Mouse (Mus musculus): ENCODE data around the gene Cdk15. TPM values are rescaled to one million over a fixed set of nuclear protein-coding genes. Genes with fewer than 3 reads are reported as not detected.

The Cdk15 gene
- total RNA-seq (2014; rRNA removed) (0.14 TPM in 1 of 2 replicates, not detected in the other), polyA plus RNA-seq (2015; fragmentation: Nextera tagmentation; extraction: Ambion mirVana) (0.62 and 1.0 TPM in 2 replicates)

DNA sequence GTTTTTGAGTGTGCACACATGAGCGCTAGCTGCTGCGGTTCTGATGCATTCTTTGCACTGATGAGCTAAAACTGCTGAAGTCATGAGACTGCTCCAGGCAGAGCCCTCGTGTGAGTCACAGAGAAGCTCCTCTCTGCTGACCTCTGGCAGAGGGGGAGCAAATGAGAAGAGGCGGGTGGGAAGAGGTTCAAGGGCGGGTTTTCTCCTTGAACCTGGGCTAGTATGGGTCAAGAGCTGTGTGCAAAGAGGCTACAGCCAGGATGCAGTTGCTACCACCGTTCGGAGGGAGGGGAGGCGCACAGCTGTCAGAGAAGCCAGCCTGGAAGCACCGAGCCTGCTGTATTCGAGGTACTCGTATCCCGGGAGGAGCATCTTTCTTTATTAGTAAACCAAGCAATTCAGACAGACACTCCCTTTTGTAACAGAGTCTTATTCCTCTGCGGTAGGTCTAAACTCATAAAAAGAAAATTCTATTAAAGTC, at the start of gene Cdk15:
Gene Cdk15 (plus strand): TSS at position 156 of the 481 bp plus-strand sequence.
- WGBS = 27% methylated on average over 13 of the region's 13 CpGs
- no peak within 1 kb of the TSS for H3K27ac ChIP-seq (ENCODE audit: low read depth, low read length)
- DNase-seq (no peak), ATAC-seq (no peak)
- no peaks in the 10 kb centered on the region for H3K4me1 ChIP-seq (ENCODE audit: insufficient read depth)
- H3K4me3 ChIP-seq (ENCODE audit: low read depth, low read length) = no peak within 1 kb of the TSS
- no peaks in the 10 kb centered on the region for H3K27me3 ChIP-seq (ENCODE audit: insufficient read depth, low read length)
- no peak within 1 kb of the TSS for H3K4me2 ChIP-seq (ENCODE audit: low read depth)
- no peaks in the 10 kb centered on the region for H3K9me3 ChIP-seq (ENCODE audit: low read length)
- TF ChIP-seq CTCF (IDR thresholded peaks at IDR 0.05; ENCODE audit: low read depth) = no peak
- no peaks in the 10 kb centered on the region for H3K36me3 ChIP-seq (ENCODE audit: insufficient read depth)
- no peak within 1 kb of the TSS for H3K9ac ChIP-seq

DNA sequence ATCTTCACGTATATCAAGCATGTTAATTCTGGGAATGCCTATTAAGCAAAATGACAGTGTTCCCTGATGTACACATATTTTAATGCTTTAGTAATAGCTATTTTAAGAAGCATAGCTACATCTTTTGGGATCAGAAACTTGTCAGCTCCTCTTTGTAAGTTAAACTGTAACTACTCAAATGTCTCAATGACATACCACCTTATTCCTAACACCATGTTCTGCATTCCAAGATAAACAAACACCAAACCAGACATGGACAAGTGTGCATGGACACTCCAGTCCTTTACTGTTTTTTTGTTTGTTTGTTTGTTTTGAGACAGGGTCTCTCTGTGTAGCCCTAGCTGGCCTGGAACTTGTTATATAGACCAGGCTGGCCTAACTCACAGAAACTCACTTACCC, 48.4 kb upstream of the Cdk15 start:
- Histone ChIP-seq H3K27me3 (ENCODE audit: insufficient read depth, low read length) (no peaks in the 10 kb centered on the region), H3K27ac (ENCODE audit: low read depth, low read length) (no peak overlapping the region), H3K36me3 (ENCODE audit: insufficient read depth) (peaks cover 16% of the 10 kb centered on the region), H3K4me1 (ENCODE audit: insufficient read depth) (no peaks in the 10 kb centered on the region), H3K9me3 (ENCODE audit: low read length) (no peaks in the 10 kb centered on the region), H3K4me2 (ENCODE audit: low read depth) (no peak overlapping the region), H3K4me3 (ENCODE audit: low read depth, low read length) (no peak overlapping the region), H3K9ac (no peak overlapping the region)
- WGBS = 75% methylated on average over 1 of the region's 1 CpGs
- TF ChIP-seq CTCF (IDR thresholded peaks at IDR 0.05; ENCODE audit: low read depth) = no peak
- DNase-seq (no peak), ATAC-seq (no peak)

DNA sequence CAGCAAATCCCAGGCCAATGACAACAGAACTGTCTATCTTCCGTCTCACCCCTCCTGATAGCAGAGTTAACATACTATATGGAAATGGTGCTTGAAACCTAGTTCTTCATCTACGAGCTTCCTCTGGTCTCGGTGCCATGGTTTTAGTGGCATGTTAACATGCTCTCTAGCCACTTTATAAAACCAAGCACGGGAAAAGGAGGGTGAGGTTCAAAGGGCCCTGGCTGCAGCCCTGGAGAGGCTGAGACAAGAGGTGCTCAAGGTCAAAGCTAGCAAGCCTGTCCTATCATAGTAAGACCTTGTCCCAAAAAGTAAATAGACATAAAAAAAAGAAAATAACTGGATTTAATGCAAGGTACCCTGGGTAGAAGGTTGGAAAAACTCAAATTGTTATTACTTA, 45.1 kb upstream of the Cdk15 start:
- Histone ChIP-seq H3K4me3 (ENCODE audit: low read depth, low read length) (no peak overlapping the region), H3K27ac (ENCODE audit: low read depth, low read length) (no peak overlapping the region), H3K36me3 (ENCODE audit: insufficient read depth) (peaks cover 32% of the 10 kb centered on the region), H3K4me2 (ENCODE audit: low read depth) (no peak overlapping the region), H3K9me3 (ENCODE audit: low read length) (no peaks in the 10 kb centered on the region), H3K27me3 (ENCODE audit: insufficient read depth, low read length) (no peaks in the 10 kb centered on the region), H3K9ac (no peak overlapping the region), H3K4me1 (ENCODE audit: insufficient read depth) (no peaks in the 10 kb centered on the region)
- 88% methylated on average over 4 of the region's 4 CpGs for WGBS
- DNase-seq (no peak), ATAC-seq (no peak)
- no peak for TF ChIP-seq CTCF (IDR thresholded peaks at IDR 0.05; ENCODE audit: low read depth)

DNA sequence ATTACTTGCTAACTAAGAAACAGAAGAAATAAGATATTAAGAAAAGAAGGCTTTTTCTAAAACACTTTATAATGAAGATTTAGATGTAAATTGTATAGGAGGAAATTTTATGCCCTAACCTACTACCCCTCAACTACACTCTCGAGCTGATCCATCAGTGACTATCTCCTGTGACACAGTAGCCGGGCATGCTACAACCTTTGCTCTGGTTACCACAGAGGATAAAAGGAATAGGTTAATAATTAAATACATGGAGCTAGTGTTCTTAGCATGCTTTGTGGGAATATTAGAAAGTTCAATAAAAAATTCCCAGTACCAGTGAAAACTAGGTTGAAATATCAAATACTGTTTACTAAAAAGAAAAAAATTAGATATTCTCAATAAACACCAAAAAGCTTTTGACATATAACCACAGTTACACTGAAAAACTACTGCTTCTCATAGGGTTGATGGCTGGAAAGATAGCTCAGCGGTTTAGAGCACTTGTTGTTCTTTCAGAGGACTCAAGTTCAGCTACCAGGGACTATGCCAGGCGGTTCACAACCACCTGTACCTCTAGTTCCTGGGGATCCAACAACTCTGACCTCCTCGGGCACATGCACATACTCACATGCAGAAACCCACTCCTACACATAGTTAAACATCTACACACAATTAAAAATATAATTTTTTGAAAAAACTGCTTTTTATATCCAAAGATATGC, 44.5 kb upstream of the Cdk15 start:
- Histone ChIP-seq H3K27me3 (ENCODE audit: insufficient read depth, low read length) (no peaks in the 10 kb centered on the region), H3K9ac (no peak overlapping the region), H3K9me3 (ENCODE audit: low read length) (no peaks in the 10 kb centered on the region), H3K4me1 (ENCODE audit: insufficient read depth) (no peaks in the 10 kb centered on the region), H3K36me3 (ENCODE audit: insufficient read depth) (peaks cover 29% of the 10 kb centered on the region), H3K4me2 (ENCODE audit: low read depth) (no peak overlapping the region), H3K27ac (ENCODE audit: low read depth, low read length) (no peak overlapping the region), H3K4me3 (ENCODE audit: low read depth, low read length) (no peak overlapping the region)
- TF ChIP-seq CTCF (IDR thresholded peaks at IDR 0.05; ENCODE audit: low read depth) = no peak
- 87% methylated on average over 5 of the region's 5 CpGs for WGBS
- ATAC-seq (no peak), DNase-seq (no peak)

DNA sequence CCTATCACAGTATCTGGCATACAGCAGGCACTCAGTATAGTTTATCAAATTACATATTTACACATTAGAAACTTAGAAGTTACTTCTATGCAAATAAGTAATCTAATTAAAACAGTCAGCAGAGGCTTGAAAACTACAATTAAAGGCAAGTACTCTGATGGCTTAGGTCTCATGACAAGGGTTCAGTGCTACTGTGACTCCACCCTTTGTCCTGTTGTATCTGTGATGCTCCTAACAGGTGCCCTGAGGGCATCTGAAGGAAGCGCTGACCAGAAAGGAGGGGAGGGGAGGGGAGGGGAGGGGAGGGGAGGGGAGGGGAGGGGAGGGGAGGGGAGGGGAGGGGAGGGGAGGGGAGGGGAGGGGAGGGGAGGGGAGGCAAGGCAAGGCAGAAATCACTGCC, 43.8 kb upstream of the Cdk15 start:
- TF ChIP-seq CTCF (IDR thresholded peaks at IDR 0.05; ENCODE audit: low read depth) = no peak
- ATAC-seq = no peak
- 80% methylated on average over 1 of the region's 1 CpGs for WGBS

DNA sequence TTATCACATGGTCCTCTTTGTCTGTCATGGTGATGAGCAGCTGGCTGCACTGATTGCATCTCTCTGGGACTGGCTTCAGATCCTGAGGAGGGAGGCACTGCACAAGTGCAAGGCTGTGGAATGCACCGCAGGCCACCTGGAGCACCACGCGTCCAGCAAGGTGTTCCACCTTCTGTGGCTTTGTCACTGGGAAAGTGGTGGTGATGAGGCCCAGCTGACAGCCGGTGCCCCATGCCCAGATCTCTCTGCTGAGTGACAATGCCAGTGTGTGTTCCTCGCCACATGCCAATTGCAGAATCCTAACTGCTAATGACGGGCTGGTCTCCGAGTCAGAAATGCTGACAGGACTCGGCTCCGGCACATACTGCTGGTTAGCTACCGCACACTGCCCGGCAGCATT, 41.3 kb upstream of the Cdk15 start:
- Histone ChIP-seq H3K27me3 (ENCODE audit: insufficient read depth, low read length) (no peaks in the 10 kb centered on the region), H3K4me3 (ENCODE audit: low read depth, low read length) (no peak overlapping the region), H3K4me2 (ENCODE audit: low read depth) (no peak overlapping the region), H3K4me1 (ENCODE audit: insufficient read depth) (no peaks in the 10 kb centered on the region), H3K27ac (ENCODE audit: low read depth, low read length) (no peak overlapping the region), H3K36me3 (ENCODE audit: insufficient read depth) (peaks cover 21% of the 10 kb centered on the region), H3K9me3 (ENCODE audit: low read length) (no peaks in the 10 kb centered on the region), H3K9ac (no peak overlapping the region)
- TF ChIP-seq CTCF (IDR thresholded peaks at IDR 0.05; ENCODE audit: low read depth) = no peak
- DNase-seq (no peak), ATAC-seq (peak; percentile 16; the same call in 1 of the 2 replicates)
- WGBS = 89% methylated on average over 11 of the region's 11 CpGs

More for the DNA sequence above, 43.8 kb upstream of the Cdk15 start:
- no peaks in the 10 kb centered on the region for H3K27me3 ChIP-seq (ENCODE audit: insufficient read depth, low read length)
- H3K9me3 ChIP-seq (ENCODE audit: low read length) = no peaks in the 10 kb centered on the region
- DNase-seq = no peak
- no peak overlapping the region for H3K4me2 ChIP-seq (ENCODE audit: low read depth)
- H3K4me3 ChIP-seq (ENCODE audit: low read depth, low read length) = no peak overlapping the region
- no peak overlapping the region for H3K27ac ChIP-seq (ENCODE audit: low read depth, low read length)
- peaks cover 33% of the 10 kb centered on the region for H3K36me3 ChIP-seq (ENCODE audit: insufficient read depth)
- no peaks in the 10 kb centered on the region for H3K4me1 ChIP-seq (ENCODE audit: insufficient read depth)
- H3K9ac ChIP-seq = no peak overlapping the region

DNA sequence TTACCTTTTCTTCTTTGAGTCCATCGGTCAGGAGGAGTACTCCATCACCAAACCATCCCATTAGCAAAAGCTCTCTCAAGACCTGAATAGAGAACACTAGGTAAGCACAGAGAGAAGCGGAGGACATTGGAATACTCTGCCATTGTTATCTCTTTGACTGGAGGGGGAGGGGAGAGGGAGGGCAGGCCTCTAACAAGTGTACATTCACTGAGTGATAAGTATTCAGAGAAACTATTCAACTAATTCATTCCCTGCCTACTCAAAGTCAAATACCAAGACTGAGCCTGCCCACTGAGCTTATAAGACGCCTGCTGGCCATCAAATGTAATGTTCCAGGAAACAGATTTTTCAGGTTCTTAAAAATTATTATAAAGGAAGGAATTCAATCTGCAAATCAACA, 36.3 kb upstream of the Cdk15 start:
- Histone ChIP-seq H3K27me3 (ENCODE audit: insufficient read depth, low read length) (no peaks in the 10 kb centered on the region), H3K9ac (no peak overlapping the region), H3K36me3 (ENCODE audit: insufficient read depth) (peaks cover 10% of the 10 kb centered on the region), H3K4me1 (ENCODE audit: insufficient read depth) (no peaks in the 10 kb centered on the region), H3K4me2 (ENCODE audit: low read depth) (no peak overlapping the region), H3K9me3 (ENCODE audit: low read length) (no peaks in the 10 kb centered on the region), H3K4me3 (ENCODE audit: low read depth, low read length) (no peak overlapping the region), H3K27ac (ENCODE audit: low read depth, low read length) (no peak overlapping the region)
- no peak for ATAC-seq
- DNase-seq = no peak
- TF ChIP-seq CTCF (IDR thresholded peaks at IDR 0.05; ENCODE audit: low read depth) = no peak
- 62% methylated on average over 3 of the region's 3 CpGs for WGBS
